Mouse (Mus musculus) adrenal gland, postnatal 36 days (tissue): ENCODE data around the gene Mbd3. TPM values are rescaled to one million over a fixed set of nuclear protein-coding genes. Genes with fewer than 3 reads are reported as not detected.
A peak's percentile ranks its signal among the peaks of the same experiment; 100 is the strongest.

Experiments used
- DNase-seq, 2 experiments: peaks; one replicate each; pipeline ENCODE4 v3.0.0; 2021; ENCODE audit warnings: mixed read lengths in 1 of 2
- long read RNA-seq, 2 experiments: library from polyadenylated mRNA; stranded (forward); transcript quantifications; one replicate each; pipeline ENCODE4 v2.0.0; 2021; ENCODE audit warnings: borderline sequencing depth in 2 of 2
- total RNA-seq, 2 experiments: library from RNA; stranded (reverse); gene quantifications; 2 replicates each; pipeline ENCODE4 v1.2.3; 2021

Gene Mbd3
- total RNA-seq = 100 to 1,000 TPM; 140 to 148 TPM
- long read RNA-seq, experiment 1, transcript Mbd3-204 (7 exons, 1,566 nt) = major isoform, 153 of 341 reads
- long read RNA-seq, experiment 1, transcript Mbd3-201 (7 exons, 1,662 nt) = minor isoform, 47 of 341 reads
- long read RNA-seq, experiment 1, transcript Mbd3-203 (7 exons, 1,222 nt) = minor isoform, 9 of 341 reads
- long read RNA-seq, experiment 1, partial matches to known transcripts = 93 of 341 reads
- long read RNA-seq, experiment 1, other reads (novel, unspliced or antisense) = 34 of 341 reads
- long read RNA-seq, experiment 2, transcript Mbd3-204 (7 exons, 1,566 nt) = major isoform, 59 of 147 reads
- long read RNA-seq, experiment 2, transcript Mbd3-201 (7 exons, 1,662 nt) = minor isoform, 26 of 147 reads
- long read RNA-seq, experiment 2, partial matches to known transcripts = 49 of 147 reads
- long read RNA-seq, experiment 2, other reads (novel, unspliced or antisense) = 10 of 147 reads

GRCm38 (mm10) chr10:80399191-80399972, at the start of gene Mbd3:
Gene Mbd3, minus strand, starts transcription at chr10:80399550.
- DNase-seq = peak; percentile 100

GRCm38 (mm10) chr10:80445898-80446601, 46.7 kb upstream of the Mbd3 start:
- peak; percentile 80 to 81 for DNase-seq

GRCm38 (mm10) chr10:80445052-80445451, 45.7 kb upstream of the Mbd3 start:
- no peak for DNase-seq

GRCm38 (mm10) chr10:80444339-80445045, 45.1 kb upstream of the Mbd3 start:
- DNase-seq = peak; percentile 64 to 70

- DNase-seq = no peak
Observed at GRCm38 (mm10) chr10:80443575-80444278, 44.4 kb upstream of the Mbd3 start.

GRCm38 (mm10) chr10:80442989-80443388, 43.6 kb upstream of the Mbd3 start:
- DNase-seq = no peak

- DNase-seq = no peak
Observed at GRCm38 (mm10) chr10:80441598-80441997, 42.2 kb upstream of the Mbd3 start.

GRCm38 (mm10) chr10:80440031-80440430, 40.7 kb upstream of the Mbd3 start:
- no peak for DNase-seq

GRCm38 (mm10) chr10:80437973-80438372, 38.6 kb upstream of the Mbd3 start:
- DNase-seq = no peak

GRCm38 (mm10) chr10:80436276-80436675, 36.9 kb upstream of the Mbd3 start:
- DNase-seq = no peak

- no peak for DNase-seq
Observed at GRCm38 (mm10) chr10:80435764-80436163, 36.4 kb upstream of the Mbd3 start.

GRCm38 (mm10) chr10:80434823-80435222, 35.5 kb upstream of the Mbd3 start:
- DNase-seq = no peak

GRCm38 (mm10) chr10:80434233-80434592, 34.9 kb upstream of the Mbd3 start:
- no peak for DNase-seq

GRCm38 (mm10) chr10:80433513-80434232, 34.3 kb upstream of the Mbd3 start, which contains the start of gene Tcf3:
Gene Tcf3, minus strand, starts transcription at chr10:80433647.
- DNase-seq = peak; percentile 96

GRCm38 (mm10) chr10:80432936-80433512, 33.7 kb upstream of the Mbd3 start:
- peak in 1 of 2 experiments; percentile 64 for DNase-seq

GRCm38 (mm10) chr10:80432387-80432785, 33.0 kb upstream of the Mbd3 start:
- DNase-seq = no peak

GRCm38 (mm10) chr10:80431570-80432386, 32.4 kb upstream of the Mbd3 start:
- DNase-seq = no peak

- no peak for DNase-seq
Observed at GRCm38 (mm10) chr10:80430375-80430980, 31.1 kb upstream of the Mbd3 start.

GRCm38 (mm10) chr10:80429800-80430199, 30.4 kb upstream of the Mbd3 start:
- DNase-seq = no peak
